Mouse (Mus musculus) natural killer cell, adult 2 months (primary cell): ENCODE results near the gene Oog3.

Experiments used
- DNase-seq, 2 experiments: peaks; one replicate each; pipeline ENCODE4 v3.0.0; 2022; ENCODE audit warnings: low spot score in 2 of 2

Oog3 gene

GRCm38 (mm10) chr4:144162563-144162962, at the start of gene Oog3:
Oog3 (minus strand) TSS chr4:144162663.
- DNase-seq, result no peak

- no peak for DNase-seq
Measured at GRCm38 (mm10) chr4:144190419-144190818, 28.0 kb upstream of the Oog3 start, which contains the start of gene Oog2. Oog2 (plus strand) TSS chr4:144190719.
